Mouse (Mus musculus): Measurements from ENCODE around the gene Cenpf.

GRCm38 (mm10) chr1:189615246-189615645 lies 72.6 kb downstream of the Cenpf start:
- TF ChIP-seq EP300 (IDR thresholded peaks at IDR 0.05; ENCODE audit: low read depth) = no peak
- TF ChIP-seq CTCF (IDR thresholded peaks at IDR 0.05; ENCODE audit: low read depth) = no peak

Data from liver, embryonic 14.5 days (tissue).